Mouse (Mus musculus): ENCODE measurements around the gene BC048679.
"Not testable (repeated sequence)": the region's sequence is repeated elsewhere in the genome, so short reads cannot be mapped to it uniquely, and the experiment has no call there.

BC048679 gene

DNA sequence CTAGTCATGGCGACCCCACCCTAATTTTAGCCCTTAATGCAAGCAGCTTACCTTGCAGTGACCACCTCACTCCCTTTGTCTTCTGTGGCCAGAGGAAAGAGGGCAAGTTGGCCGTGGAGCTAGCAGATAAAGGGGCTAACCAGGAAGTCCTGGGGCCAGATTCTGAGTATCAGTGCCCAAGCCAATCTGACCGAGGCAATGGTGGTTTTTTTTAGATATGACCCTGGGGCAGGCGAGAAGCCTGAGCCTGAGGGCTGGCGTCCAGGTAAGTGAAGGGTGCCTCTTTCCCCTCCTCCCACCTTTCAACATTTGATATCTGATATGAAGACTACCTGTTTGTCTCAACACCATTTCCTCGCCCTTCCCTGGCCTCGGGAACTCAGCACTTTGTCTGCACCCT is at the start of gene BC048679:
Gene BC048679 (minus strand): TSS at position 101 of the 400 bp plus-strand sequence.
- no peak for DNase-seq (ENCODE audit: low spot score in 2 of 2)

DNA sequence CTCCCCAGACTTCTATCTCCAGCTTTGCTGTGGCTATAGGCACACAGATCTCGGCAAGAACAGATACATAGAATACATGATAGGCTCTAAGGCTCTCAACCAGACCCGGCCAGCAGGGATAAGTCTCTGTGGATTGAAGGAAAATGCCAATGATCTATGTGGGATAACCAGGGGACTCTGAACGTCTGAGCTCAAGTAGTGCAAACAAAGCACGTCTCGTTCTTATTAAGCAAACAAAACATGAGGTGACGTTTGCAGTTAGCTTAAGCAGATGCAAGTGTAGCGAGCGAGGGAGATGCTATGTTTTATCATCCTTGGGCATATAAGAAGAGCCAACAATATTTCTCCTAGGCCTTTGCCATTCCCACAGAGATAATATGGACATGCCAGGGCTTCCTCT is 44.9 kb upstream of the BC048679 start:
- no peak for DNase-seq (ENCODE audit: low spot score in 2 of 2)

DNA sequence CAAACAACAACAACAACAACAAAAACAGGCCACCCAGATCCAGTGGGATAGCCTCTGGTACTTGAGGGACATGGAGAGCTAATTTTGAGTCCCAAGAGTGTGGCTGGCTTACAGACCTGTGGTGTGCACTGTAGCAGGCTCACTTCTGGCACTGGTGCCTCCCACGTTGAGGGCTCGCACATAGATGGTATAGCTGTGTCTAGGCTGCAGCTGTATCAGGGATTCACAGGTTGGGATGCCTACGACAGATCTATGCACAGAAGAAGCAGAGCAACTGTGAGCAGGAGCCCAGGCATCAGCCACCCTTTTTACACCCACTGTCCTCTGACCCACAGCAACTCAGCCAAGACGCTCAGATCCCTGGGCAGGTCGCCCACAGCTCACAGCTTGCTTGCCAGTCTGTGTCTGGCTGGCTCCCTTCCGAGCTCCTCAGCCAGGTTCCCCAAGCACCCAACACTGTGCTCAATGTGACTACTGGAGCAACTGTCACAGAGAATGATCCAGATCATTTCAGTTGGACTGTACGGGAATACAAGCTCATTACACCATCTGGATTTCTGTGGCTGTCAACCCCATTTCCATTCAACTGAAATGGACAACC is 43.9 kb upstream of the BC048679 start:
- DNase-seq (ENCODE audit: low spot score in 2 of 2) = peak; percentile 57 to 77

DNA sequence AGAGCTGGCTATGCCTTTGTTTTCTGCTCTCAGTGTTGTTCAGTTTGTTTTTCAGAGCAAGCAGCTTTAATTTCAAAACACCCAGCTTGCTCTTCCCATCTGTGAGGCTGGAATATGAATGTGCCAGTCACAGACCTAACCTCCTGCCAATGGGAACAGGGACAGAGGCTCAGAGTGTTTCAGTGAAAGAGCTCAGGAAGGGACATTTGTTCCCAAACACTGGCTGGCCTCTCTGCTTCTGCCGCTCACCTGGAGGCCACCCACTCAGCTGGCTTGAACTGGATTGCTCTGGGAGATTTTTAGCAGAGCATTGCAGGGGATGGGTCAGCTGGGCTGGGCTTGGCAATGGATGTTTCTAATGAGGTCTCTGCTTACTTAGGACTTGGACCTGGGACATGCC is 42.9 kb upstream of the BC048679 start:
- DNase-seq (ENCODE audit: low spot score in 2 of 2) = no peak

DNA sequence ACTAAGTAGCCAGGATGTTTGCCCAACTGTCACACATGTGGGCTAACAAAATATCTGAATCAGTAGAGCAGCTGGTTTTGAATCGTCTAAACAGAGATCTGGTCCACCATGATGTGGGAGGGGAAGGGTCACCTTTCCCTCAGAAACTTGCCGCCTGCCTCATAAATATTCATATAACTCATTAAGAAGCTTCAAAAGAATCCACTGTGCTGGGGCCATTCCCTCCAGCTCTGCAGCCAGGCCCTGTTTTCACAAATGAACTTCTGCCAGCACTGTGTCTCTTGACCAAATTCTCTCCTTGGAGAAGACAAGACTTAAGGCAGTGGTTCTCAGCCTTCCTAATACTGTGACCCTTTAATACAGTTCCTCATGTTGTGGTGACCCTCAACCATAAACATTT is 41.5 kb upstream of the BC048679 start:
- no peak for DNase-seq (ENCODE audit: low spot score in 2 of 2)

DNA sequence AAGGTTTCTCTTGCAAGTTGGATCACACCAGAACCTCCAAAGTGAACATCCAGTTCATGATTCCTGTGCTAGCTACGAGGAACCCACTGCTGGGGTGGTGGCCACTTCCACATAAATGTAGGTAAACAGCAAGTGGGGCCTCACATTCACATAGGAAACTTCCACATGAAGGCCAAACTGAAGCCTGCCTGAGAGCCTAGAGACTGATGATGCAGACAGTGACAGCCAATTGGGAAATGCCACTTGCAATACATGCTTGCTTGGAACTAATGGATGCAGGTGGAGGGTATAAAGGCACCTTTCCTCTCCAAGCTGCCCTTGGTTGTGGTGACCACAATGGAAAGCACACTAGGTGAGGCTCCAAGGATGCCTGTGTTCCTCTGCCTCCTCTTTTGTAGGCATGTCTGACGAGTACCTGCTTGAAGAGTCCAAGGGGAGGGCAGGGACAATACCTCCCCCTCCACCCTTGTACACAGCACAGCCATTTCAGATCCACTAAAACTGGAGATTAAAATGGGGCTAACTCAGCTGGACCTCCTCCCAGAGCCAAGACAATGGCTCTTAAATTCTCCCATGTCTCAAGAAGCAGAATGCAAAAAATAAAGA is 40.1 kb upstream of the BC048679 start:
- no peak for DNase-seq (ENCODE audit: low spot score in 2 of 2)

DNA sequence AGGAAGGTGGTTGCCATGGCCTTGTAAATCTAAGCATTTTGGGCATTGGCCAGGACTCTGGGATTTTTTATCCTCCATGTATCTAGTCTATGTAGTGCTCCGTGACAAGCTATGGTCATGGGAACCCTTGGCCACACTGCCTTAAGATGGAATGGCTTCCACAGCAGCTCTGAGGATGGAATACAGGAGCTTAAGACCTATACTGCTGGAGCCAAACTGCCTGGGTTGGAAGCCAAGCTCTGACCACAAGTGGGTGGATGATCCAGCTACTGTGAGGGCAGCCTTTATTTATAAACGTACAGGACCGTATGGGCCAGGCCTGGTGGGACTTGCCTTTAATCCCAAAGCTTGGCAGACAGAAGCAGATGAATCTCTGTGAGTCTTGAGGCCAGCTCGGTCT is 38.4 kb upstream of the BC048679 start:
- DNase-seq (ENCODE audit: low spot score in 2 of 2) = no peak

DNA sequence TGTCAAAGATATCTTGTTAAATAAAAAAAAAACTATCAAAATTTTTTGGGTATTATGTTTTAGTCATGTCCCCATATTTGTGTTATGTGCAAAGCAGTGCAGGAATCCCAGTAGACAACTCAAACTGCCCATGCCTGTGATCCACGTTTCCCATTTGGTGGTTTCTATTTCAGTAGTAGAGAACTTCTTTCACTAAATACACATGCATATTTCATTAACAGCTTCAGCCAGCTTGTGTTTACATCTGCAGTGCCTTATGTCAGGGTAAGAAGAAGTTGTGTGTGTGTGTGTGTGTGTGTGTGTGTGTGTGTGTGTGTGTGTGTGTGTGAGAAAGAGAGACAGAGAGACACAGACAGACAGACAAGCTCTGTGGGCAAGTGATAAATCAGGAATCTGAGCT is 33.4 kb upstream of the BC048679 start:
- no peak for DNase-seq (ENCODE audit: low spot score in 2 of 2)

DNA sequence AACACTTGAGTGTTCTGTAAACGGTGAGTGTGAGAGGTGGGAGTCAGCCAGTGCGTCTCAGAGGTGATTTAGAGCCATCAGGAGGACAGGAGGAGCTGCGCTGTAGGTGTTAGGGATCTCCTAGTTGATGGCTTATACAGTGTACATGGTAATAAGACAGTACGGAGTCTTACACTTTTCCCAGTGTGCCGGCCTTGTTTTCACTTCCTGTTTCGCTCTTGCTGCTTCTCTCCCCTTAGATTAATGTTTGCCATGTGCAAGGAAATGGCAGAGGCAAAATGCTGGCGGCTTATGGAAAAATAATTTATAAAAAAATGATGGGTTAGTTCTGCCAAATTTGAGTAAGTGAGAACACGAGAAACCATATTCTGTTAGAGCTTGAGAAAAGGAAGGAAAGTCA is 30.8 kb upstream of the BC048679 start:
- DNase-seq (ENCODE audit: low spot score in 2 of 2) = no peak

DNA sequence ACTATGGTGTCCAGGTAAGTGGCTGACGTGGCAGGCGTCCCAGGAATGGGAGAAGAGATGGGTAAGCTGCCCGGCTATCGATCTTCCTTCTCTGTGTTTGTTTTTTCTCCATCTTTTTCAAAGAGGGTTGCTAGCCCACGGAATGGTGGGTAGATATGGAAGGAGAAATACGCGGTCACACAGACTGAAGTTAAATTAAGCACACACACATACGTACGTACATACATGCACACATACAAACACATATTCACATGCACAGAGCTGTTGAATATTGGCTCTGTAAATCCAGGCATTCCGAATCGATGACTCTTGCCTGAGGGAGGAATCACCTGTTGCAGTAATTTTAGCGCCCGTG is 25.6 kb upstream of the BC048679 start:
- no peak for DNase-seq (ENCODE audit: low spot score in 2 of 2)

DNA sequence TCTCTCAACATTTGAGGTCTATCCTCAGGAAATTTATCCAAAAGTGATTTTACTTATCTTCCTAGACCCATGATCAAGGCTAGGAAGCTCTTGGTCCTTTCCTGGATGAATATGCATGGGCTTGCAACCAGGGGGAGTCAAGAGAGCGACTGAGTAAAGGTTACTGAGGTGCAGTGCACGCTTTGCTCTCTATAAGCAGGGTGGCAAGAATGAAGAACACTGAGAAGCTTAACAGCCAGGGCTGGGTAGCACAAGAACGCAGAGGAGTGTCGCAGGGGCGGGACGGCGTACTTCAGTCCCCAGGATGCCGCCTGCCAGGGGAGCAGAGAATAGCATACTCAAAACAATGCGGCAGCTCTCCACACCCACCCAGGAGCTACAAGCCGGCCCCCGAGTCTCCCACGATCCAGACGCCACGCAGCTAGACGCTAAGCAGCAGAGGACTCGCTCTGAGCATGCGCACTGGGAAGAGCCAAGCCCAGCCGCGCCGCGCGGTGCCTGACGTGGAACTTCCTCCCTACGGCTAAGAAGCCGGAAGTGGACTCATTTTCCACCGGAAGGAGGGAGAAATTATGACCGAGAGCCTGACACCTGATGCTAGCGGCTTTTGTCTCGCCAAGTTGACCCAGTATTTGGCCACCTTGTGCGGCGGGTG is 25.1 kb upstream of the BC048679 start:
- peak; percentile 86 to 87 for DNase-seq (ENCODE audit: low spot score in 2 of 2)

DNA sequence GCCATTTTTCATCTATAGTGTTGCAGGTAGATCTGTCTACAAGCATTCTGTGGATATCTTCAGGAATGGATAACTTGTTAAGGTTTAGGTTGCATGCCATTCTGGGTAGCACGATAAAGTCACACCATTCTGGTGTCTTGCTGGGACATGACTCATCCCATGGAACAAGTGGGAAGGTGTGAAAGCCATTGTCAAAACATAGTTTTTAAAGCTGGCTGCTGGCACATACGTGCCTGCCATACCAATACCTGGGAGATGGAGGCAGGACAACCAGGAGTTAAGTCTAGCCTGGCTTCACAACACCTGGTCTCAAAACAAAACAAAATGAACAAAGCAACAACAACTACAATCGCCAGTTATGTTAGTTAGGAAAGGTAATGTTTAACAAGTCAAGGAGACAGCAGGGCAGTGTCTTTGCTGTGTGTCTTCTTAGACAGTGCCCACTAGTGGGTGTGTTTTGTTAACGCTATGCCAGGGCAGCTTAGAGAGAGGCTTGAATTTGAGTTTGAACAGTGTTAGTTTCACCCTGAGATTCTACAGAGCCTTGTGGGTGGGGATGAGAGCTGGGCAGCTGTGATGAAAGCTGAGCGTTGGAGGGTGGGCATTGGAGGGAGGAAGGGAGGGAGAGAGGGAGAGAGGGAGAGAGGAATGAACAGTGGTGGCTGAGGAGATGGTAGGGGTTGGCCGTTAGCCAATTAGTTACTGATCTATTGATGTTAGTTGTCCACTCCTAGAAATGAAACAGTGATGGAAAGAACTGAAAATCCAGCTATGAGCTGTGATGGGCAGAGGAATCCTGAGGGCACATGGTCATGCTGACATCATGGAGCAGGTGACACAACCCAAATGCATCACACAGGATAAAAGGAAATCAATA is 18.3 kb upstream of the BC048679 start:
- DNase-seq (ENCODE audit: low spot score in 2 of 2) = no peak

DNA sequence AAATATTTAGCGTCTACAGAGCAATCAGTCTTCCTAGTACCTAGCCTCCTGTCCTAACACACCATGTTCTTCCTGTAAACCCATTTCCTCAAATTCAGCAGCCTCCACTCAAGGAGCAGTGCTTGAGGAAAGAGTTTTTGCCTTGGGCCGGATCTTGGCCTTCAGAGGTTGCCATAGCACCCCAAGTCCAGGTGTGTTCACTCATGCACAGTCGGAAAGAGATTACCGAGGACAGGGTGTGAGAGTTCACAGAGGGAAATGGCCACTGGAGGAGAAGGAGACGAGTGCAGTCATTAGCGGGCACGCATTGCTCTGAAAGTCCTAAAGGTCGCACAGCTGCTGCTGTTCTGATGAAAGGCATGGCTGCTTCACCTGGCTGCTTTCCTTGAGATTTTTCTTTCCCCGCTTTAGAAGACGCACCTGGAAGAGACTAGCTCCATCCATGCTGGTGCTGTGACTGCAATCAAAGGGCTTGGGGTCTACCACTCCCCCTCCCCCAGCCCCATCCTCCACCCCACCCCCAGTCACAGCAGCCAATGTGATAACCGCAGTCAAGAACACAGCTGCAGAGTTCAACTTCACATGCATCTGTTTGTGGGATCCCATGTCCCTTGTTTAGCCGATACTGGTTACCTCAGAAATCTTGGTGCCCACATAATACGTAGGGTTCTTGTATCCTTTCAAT is 17.0 kb upstream of the BC048679 start:
- no peak for DNase-seq (ENCODE audit: low spot score in 2 of 2)

DNA sequence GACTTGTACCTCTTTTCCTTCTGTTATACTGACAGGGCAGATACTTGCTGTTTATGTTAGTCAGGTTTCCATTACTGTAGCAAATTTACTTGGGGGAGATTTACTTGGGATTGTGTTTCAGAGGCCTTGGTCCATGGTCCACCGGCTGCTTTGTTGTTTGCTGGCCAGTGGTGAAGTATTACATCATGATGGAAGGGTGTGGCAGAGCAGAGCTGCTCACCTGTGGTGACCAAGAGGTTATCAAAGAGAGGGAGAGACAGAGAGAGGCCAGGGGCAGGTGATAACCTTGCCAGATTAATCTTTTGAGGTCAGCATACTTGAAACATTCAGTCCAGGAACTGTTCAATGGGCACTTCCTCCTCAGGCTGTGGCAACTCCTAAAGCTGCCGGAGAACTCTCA is 3.0 kb upstream of the BC048679 start:
- DNase-seq (ENCODE audit: low spot score in 2 of 2) = no peak

DNA sequence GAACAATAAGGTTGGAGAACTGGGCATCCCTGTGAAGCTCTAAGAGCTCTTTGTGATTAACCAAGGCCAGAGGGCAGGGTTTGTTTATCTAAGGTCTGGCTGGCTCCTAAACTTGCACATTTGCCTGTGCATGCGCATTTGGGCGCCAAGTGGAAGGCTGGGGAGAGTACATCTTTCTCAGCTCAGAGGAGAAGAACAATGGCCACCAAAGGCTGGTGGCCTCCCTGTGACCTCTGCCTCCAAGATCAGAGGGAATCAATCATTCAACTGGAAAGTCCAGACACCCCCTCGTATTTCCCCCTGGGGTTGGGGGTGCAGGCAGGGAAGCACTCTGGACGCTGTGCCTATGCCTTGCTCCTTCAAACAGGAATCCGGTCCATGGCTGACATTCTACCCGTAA is 910 bp downstream of the BC048679 start:
- no peak for DNase-seq (ENCODE audit: low spot score in 2 of 2)

DNA sequence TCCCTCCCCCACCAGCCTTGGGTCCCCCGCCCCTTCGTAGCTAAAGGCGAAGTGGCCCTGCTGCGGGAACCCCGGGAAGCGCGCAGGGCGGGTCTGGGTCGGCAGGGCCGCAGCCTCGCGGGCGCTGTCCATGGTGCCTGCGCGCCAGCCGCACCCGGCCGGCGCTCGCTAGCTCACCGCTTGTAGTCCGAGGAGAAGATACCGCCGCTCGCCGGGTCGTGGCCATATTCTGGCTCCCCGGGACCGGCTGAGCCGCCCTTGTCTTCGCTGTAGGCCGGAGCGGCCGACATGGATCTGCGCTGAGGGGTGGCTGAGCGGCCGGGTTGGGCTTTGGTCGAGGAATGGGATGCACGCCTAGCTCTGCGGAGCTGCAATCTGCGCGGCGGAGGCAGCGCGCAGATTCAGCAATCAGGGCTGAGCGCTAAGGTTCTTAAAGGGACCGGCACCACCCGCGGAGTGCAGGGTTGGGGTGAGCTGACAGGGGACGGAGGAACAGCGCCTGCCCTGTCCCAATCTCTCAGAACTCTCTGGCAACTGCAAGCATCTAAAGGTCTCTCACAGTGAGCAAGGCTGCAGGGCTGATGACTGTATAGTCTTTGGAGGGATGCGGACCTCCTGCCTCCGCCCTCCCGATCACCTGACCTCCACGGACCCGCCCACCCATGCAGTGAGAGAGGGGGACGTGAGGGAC is 4.6 kb downstream of the BC048679 start, which contains the start of gene Ap3b2:
Gene Ap3b2 (minus strand): TSS at position 595 of the 691 bp plus-strand sequence.
- DNase-seq (ENCODE audit: low spot score in 2 of 2) = peak in 1 of 2 experiments; percentile 18

DNA sequence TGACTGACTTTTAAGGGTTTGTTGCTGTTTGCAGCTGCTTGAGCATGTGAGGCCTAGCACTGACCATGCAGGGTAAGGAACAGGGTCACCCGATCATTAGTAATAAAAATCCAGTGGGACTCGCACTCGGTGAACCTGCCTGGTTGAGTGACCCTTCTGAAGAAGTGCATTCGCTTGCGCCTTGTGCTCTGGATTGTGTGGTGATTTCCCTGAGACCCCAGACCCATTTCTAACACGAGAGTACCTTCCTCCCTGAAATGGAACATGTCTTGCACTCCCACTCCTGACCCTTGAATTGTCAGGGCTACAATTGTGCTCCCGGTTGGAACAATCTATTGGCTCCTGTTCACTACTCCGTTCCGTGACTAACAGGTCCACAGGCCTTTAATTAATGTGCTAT is 5.5 kb downstream of the BC048679 start:
- DNase-seq (ENCODE audit: low spot score in 2 of 2) = no peak

DNA sequence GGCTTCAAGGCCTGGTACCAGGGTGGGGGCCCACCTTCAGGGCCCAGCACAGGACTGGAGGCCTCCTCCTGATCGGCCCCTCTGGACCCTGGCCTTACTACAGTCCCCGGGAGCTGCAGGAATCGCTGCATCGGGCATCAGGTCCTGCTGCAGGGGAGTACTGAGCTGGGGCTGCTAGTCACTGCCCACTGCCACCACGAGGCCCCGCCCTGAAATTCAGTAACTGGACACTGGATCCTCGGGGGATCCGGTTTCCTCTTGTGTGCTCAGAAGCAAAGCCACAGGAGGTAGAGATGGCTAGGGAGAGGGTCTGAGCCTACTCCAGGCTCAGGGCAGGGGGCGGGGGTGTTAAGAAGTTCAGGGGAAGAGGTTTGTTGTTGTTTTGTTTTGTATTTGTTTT is 8.4 kb downstream of the BC048679 start:
- no peak for DNase-seq (ENCODE audit: low spot score in 2 of 2)

DNA sequence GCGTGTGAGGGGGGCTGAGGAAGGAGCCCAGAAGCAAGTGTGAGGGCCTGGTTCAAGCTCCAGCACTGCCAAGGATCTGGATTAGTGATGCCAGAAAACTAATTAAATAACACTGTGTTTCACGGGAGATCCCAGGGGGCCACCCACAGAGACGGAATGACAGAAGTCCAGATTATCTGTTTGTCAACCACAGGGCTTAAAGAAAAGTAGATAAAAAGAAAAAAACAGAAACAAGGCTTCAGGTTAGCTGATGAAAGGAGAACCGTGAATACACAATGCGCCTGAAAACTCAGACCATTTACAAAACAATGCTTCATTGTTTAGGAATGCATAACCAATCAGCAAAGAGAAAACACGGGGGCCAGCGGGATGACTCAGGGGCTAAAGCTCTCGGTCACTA is 17.3 kb downstream of the BC048679 start:
- no peak for DNase-seq (ENCODE audit: low spot score in 2 of 2)

DNA sequence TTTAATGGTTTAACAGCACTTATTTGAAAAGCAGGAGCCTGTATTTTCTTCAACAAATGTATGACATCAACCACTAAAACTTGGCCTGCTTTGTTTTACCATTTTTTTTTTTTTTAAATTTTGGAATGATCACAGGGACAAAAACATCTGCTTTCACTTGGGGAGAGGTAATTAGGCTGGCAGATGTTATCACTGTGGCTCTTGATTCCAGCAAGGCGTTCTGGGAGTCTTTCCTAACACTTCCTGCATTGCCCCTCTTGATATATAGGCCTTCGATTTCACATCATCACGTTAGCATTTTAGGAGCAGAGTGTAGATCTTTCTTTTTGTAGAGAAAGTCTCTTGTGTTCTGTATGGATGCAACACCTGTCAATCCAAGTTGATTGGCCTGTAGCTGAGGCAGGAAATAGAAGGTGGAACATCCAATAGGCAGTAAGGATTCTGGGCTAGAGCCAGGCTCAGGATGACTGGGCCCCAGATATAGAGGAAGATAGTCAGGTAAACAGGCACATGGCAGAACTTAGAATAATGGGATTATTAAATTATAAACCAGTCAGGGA is 18.5 kb downstream of the BC048679 start:
- DNase-seq (ENCODE audit: low spot score in 2 of 2) = no peak

DNA sequence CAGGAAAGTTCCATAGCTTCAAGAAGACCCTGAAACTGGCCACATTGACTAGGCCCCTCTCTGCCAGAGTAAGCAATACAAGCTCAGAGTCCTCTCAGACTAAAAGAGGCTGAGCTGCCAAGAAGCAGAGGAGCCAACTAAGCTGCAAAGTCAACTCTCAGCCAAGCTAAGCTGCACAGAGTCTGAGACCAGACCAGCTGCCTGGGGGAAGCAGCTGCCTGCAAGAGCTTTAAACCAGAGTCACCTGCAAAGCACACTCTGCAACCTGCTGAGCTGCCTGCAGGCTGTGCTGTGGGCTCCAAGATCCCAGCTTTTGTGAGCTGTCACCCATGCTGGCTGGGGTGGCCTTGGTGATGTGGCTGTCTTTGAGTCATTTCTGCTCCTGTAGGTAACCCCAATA is 19.8 kb downstream of the BC048679 start:
- not testable (repeated sequence) for DNase-seq (ENCODE audit: low spot score in 2 of 2)
